Mouse (Mus musculus) MN1 (cell line): ENCODE measurements at regions not wholly inside any gene's neighbourhood (a gene's known extent, or its start where the extent isn't known, plus 50 kb on each side); places are given as distances from the start of the nearest gene placed in this dataset.

Experiments used
- DNase-seq: peaks from one replicate; pipeline ENCODE4 v3.0.0-alpha.2; 2016; ENCODE audit warnings: low spot score

DNA sequence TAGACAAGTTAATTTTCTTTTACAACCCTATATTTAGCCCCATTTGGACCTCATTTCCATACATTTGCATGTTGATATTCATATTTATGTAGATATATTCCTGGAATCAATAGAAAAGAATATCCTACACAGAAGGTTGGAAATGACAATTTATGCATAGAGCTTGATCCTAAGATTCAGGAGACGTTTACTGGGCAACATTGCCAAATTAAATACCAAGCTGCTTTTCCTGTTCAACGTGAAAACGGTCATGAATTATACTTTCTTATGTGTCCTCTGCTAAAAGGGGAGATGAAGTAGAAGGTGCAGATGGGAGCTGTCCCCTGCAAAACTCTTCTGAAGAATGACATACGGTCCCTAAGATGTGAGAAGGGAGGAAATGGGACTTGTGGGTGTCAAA is 2888.9 kb upstream of the Lrrc6 start:
- no peak for DNase-seq

DNA sequence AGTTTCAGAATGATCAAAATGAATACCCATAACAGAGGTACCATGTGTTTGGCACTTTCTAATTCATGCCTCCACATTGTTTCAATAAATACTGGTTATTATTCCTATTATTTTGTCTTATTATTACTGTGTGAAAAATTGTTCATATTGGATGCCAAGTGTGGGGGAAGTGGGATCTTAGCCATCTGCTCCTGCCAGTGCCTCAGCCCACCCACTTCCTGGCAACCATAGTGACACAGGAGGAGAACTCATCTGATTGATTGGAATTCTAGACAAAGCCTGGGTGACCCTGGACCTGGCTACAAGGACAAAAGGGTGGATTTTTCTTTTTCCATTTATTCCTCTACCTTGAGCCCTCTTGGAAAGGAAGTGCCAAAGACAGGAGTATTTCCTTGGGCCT is 2886.8 kb upstream of the Lrrc6 start:
- no peak for DNase-seq

- no peak for DNase-seq
Observed at GRCm38 (mm10) chr15:69365440-69365839, 2864.7 kb upstream of the Lrrc6 start.

- DNase-seq, result no peak
Observed at GRCm38 (mm10) chr15:69350053-69350739, 2849.5 kb upstream of the Lrrc6 start.

DNA sequence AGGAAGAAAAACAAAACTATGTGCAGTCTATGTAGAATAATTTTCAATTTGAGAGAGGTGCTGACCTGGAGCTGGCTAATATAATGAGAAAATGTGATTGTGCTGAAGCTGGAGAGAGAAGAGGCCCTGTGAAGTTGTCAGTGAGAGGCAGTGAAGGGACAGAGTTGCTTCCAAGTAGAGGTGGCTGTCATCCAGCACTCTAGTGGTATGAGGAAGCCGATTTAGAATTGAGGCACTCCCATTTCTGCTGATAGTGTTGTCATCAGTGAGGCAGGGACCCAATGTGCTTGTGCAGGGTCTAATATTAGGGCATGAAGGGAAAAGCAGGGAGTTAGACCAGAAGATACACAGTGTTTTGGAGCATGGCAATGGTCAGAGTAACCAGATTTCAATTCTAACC is 2845.4 kb upstream of the Lrrc6 start:
- no peak for DNase-seq

GRCm38 (mm10) chr15:69342759-69343158 is 2842.0 kb upstream of the Lrrc6 start:
- DNase-seq, result peak; percentile 21

DNA sequence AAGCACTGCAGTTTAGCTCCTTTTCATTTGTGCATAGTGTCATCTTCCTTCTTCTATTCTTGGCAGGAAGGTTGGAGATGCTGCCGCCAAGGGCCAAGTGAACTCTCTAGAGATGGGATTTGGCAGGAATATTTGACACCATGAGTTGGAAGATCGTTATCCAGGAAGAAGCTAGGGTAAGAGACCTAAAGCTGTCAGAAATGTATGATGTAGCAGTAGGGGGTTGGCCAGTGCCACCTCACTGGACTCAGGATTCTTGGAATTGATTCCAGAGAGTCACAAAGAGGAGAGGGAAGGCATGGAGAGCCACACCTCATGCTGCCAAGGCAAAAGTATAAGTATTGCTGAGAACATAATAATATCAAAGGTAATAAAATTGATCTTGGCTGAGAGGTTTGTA is 2835.8 kb upstream of the Lrrc6 start:
- no peak for DNase-seq

- no peak for DNase-seq
Observed at GRCm38 (mm10) chr15:69326537-69326936, 2825.8 kb upstream of the Lrrc6 start.

- DNase-seq, result no peak
Observed at GRCm38 (mm10) chr15:69303100-69303499, 2802.4 kb upstream of the Lrrc6 start.

DNA sequence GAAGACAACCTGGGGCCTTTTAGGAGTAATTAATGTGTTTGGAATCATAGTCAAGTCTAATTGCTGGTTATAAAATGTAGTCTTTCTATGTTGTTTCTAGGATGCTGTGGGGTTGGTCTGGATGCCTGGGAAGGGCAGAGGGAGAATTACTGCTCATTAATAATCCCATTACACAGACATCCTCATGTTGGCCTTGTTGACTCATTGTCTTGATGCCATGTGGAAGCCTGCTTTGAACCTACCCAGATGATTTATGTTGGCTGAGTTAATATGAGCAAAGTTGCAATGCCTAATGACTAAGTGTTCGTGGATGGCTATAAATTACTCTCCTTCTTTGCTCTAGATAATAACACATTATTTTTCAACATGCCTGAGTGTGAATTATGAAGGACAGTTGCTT is 2790.6 kb upstream of the Lrrc6 start:
- no peak for DNase-seq

- no peak for DNase-seq
Observed at GRCm38 (mm10) chr15:69275546-69276255, 2775.0 kb upstream of the Lrrc6 start.

GRCm38 (mm10) chr15:69274225-69274766 is 2773.6 kb upstream of the Lrrc6 start:
- no peak for DNase-seq

DNA sequence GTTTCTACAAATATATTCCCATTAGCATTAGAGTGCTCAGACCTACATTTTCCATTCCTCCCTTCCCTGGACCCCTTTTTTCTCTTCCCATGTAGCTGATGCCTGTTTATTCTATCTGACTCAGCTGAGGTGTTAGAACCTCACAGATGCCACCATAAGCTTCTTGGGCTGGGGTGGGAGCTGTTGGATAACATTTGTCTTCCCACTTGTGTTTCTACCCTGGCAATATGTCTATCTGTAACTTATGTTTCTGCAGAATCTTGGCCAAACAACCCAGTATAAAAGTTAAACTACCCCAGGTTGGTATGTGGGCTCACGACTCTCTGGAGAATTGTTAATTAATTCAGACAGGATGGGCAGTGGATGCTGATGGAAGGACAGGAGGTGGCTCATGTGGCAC is 2772.8 kb upstream of the Lrrc6 start:
- DNase-seq, result no peak

GRCm38 (mm10) chr15:69261940-69262339 is 2761.2 kb upstream of the Lrrc6 start:
- DNase-seq, result no peak

- no peak for DNase-seq
Observed at GRCm38 (mm10) chr15:69257161-69257778, 2756.6 kb upstream of the Lrrc6 start.

GRCm38 (mm10) chr15:69253698-69254097 is 2753.0 kb upstream of the Lrrc6 start:
- no peak for DNase-seq

GRCm38 (mm10) chr15:69252095-69252494 is 2751.4 kb upstream of the Lrrc6 start:
- no peak for DNase-seq

DNA sequence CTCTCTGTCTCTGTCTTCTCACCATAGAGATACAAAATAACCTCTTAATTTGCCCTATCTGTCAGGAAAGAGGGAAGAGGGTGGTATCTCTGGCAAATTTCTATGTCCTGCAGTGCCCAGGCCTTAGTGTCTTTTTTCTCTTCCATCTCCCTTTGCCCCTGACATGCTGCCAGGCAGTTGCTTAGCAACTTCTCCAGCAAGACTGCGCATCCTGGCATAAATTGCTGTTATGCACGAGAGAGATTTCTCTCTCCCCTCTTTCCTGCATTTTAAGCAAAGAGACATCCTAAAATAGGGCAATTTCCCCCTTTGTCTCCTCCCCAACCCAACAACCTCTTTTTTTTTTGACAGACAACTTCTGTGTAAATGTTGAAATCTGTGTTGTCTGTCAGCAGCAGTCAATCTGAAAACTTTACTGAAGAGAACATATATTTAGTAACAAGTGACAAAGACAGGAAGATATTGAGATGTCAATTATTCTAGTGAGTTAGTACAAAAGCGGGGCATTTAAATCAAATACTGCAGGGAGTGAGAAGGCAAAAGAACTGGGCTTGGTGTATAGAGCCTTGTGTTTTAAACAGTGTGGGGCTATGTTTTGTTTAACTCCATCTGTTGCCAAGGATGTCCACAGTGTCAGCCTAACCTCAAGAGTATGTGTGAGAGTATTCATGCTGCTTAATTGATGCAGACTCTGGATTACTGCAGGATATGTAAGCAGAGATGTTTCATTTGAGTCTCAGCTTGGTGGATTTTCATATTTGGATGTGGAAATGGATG is 2745.7 kb upstream of the Lrrc6 start:
- DNase-seq, result no peak

DNA sequence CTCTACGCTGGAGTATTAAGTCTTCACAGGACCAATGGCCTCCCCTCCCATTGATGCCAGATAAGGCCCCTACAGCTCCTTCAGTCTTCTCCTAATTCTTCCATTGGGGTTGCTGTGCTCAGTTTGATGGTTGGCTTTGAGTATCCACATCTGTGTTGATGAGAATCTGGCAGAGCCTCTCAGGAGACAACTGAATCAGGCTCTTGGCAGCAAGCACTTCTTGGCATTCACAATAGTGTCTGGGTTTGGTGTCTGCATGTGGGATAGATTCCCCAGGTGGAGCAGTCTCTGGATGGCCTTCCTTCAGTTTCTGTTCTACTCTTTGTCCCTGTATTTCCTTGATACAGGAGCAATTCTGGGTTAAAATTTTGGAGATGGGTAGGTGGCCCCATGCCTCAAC is 2734.6 kb upstream of the Lrrc6 start:
- no peak for DNase-seq

- no peak for DNase-seq
Observed at GRCm38 (mm10) chr15:69224619-69225587, 2724.2 kb upstream of the Lrrc6 start.

DNA sequence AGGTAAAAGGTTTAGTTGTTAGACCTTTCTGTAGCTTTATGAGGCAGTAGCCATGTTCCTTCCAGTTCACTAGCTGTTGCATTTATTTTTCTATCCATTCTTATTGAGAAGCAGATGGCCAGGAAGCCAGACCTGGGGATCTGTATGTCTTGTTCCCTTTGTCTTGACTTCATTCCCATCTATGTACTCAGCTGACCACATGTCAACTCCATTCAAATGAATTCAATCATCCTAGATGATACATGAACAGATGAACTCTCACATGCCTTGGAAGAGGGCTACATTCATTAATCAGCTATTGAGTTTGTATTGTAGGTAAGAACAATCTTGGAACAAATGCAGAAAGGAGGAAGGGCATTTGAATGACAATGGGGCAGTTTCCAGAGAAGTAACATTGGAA is 2722.7 kb upstream of the Lrrc6 start:
- DNase-seq, result no peak
